Mouse (Mus musculus) lung, adult 2 months (tissue): ENCODE measurements around the gene Cdh5. TPM values are rescaled to one million over a fixed set of nuclear protein-coding genes. Genes with fewer than 3 reads are reported as not detected.
"Not testable (repeated sequence)": the region's sequence is repeated elsewhere in the genome, so short reads cannot be mapped to it uniquely, and the experiment has no call there.

Experiments used
- DNase-seq: peaks from one replicate; pipeline ENCODE4 v3.0.0; 2022
- H3K4me1 ChIP-seq: fragments of 200-500 bp; 2 replicates; pipeline ENCODE4 v1.6.1; 2011; ENCODE audit warnings: low read length; ENCODE audit not compliant: control insufficient read depth, insufficient read depth
- H3K4me3 ChIP-seq: fragments of 200-500 bp; replicated peaks from 2 replicates; pipeline ENCODE3; 2011; ENCODE audit warnings: low read depth, mild to moderate bottlenecking, control low read depth, low read length; ENCODE audit errors: extremely low read depth
- CTCF ChIP-seq: fragments of 200-500 bp; IDR thresholded peaks from 2 replicates; pipeline ENCODE4 v1.5.1; 2011; ENCODE audit warnings: mild to moderate bottlenecking, low read length, control low read depth; ENCODE audit not compliant: insufficient read depth
- POLR2A ChIP-seq: fragments of 200-500 bp; IDR thresholded peaks from 2 replicates; pipeline ENCODE4 v1.6.1; 2011; ENCODE audit warnings: low read depth, mild to moderate bottlenecking, control low read depth, low read length, borderline replicate concordance; ENCODE audit errors: extremely low read depth
- WGBS: fragments of 180-500 bp; shearing (Covaris S2); methylation state at CpG from one replicate; pipeline ENCODE4 v1.1.7; 2018; 5-methylcytosine and 5-hydroxymethylcytosine counted together
- polyA plus RNA-seq: library from polyadenylated mRNA; depleted of rRNA; stranded (reverse); fragments of >200 nt; gene quantifications from 2 replicates; pipeline ENCODE4 v1.2.3, GENCODE M21; 2012

The Cdh5 gene
- polyA plus RNA-seq, 1 experiment: 566 TPM

DNA sequence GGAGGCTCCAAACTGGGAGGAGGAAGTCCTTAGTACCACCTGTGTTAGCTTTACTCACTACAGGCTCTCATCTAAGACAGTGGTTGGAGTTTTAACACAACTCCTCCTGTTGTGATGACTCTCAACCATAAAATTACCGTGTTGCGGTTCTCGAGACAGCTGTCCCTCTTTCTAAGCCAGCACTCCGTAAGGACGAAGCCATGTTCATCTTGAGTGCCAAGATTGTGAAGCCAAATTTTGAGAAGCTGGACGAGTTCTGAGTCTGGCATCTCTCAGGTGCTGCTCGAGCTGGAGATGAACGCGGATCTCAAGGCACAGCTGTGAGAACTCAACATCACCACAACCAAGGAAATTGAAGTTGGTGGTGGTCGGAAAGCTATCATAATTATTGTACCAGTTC is 30.5 kb upstream of the Cdh5 start:
- DNase-seq: no peak
- H3K4me3 ChIP-seq: no peak overlapping the region
- WGBS: 73% methylated on average over 10 of the region's 10 CpGs
- no peak for TF ChIP-seq POLR2A
- TF ChIP-seq CTCF: no peak
- no peaks in the 10 kb centered on the region for H3K4me1 ChIP-seq

DNA sequence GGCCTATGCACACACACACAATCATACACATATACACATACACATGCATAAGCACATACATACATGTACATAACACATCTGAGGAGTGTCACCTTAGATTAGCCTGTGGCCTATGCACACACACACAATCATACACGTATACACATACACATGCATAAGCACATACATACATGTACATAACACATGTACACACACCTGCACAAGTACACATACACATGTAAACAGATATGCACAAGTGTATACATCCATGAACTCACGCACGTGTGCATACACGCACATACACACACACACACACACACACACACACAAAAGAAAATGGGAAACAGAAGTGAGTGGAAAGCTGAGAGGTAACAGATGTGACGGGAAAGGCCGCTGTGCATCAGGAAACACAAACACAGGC is 26.3 kb upstream of the Cdh5 start:
- 93% methylated on average over 6 of the region's 6 CpGs for WGBS
- Histone ChIP-seq H3K4me1 (peaks cover 6% of the 10 kb centered on the region; the same call in 1 of the 2 replicates), H3K4me3 (no peak overlapping the region)
- DNase-seq: no peak
- TF ChIP-seq CTCF (no peak), POLR2A (no peak)

DNA sequence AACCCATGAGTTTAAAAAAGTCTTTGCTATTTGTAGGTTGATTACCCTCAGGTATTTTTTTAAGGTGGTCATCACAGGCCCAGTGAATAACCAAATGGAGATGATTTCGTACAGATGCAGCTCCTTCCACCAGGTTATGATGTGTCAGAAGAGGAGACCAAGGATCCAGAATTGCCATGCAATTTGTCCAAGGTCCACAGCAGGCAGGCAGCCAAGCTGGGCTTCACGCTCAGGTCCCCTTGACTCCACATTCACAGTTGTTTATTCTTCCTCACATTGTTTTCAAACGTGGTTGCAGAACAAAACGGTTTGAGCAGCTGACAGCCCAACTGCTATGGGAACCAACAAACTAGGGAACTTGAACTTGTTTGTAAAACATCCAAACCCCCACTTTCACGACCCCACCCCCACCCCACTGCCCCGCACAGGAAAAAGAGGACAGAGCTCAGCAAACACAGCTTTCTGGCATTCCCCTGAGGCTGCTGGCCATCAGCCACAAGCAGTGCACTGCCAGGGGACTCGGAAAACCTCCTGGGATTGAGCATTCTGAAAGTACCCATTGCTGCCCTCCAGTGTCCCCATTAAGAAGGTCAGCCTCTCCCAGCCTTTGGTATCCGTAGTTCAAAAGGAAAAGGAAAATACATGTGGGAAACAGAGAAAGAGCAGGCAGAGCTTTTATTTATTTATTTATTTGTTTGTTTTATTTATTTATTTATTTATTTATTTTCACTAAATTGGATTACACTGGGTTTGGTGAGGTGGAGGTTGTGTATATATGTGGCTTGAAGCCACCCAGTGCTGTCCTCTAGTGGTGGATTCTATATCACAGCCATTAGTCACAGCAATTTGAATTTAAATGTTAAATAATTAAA is 24.6 kb upstream of the Cdh5 start:
- no peak for TF ChIP-seq POLR2A
- 0 out of 2 replicates have a peak, but pooled peaks have one; percentile 8 for TF ChIP-seq CTCF
- Histone ChIP-seq H3K4me1 (peaks cover 6% of the 10 kb centered on the region; the same call in 1 of the 2 replicates), H3K4me3 (no peak overlapping the region)
- peak; percentile 15 for DNase-seq
- 13% methylated on average over 8 of the region's 8 CpGs for WGBS

DNA sequence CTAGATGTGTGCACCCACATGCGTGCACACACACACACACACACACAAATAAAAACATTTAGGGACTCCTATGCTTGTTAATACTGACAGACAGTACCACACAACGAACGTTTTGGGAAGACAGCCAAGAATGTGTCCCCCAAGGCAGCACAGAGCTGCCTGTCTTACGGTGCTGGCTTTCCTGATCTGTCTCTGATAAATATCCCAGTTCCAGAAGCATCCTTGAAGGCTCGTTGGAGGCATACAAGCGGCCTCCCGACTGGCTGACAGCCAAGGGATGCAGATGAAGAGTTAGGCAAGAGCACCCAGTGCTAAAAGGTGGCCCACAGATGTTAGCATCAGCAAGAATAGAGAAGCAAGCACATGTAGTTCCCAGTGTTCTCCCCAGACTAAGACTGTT is 23.3 kb upstream of the Cdh5 start:
- peaks cover 6% of the 10 kb centered on the region; the same call in 1 of the 2 replicates for H3K4me1 ChIP-seq
- no peak for DNase-seq
- WGBS: 37% methylated on average over 7 of the region's 7 CpGs
- no peak overlapping the region for H3K4me3 ChIP-seq
- TF ChIP-seq POLR2A: no peak

DNA sequence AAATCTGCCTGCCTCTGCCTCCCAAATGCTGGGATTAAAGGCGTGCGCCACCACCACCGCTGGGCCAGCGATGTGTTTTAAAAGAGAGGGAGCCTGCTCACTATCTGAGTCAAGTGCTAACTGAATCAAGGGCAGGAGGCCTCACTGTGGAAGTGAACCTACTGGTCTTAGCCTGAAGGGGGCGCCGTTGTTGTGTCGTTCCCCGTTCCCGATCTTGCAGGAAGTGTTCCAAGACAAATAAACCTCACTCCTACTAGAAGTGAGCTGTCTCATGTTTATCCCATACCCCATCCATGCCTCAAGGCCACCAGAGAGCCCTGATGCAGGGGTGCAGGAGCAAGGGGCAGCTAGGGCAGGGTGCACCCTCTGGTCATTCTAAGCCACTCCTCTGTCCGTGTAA is 16.1 kb upstream of the Cdh5 start:
- TF ChIP-seq CTCF (peak; percentile 64), POLR2A (no peak)
- Histone ChIP-seq H3K4me1 (no peaks in the 10 kb centered on the region), H3K4me3 (no peak overlapping the region)
- 68% methylated on average over 10 of the region's 10 CpGs for WGBS
- no peak for DNase-seq

DNA sequence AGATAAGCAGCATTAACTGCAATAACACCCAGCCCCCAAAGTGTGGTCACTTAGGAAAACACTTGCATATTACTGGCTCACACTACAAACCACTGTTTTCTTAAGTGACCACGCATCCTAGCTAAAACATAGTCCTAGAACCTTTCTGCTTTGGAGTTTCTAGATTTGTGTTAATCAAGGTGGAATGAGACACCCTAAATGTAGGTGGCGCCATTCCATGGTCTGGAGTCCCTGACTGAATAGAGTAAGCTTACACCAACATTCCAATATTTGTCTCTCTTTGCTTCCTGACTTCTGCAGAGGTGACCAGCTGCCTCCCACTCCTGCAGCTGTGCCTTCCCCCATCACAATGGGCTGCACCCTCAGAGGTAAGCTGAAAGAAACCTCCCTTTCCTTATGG is 14.8 kb upstream of the Cdh5 start:
- TF ChIP-seq POLR2A (no peak), CTCF (no peak)
- H3K4me1 ChIP-seq: 0 out of 2 replicates have a peak, but pooled peaks cover under 1% of the 10 kb centered on the region
- no peak for DNase-seq
- WGBS: 82% methylated on average over 2 of the region's 2 CpGs
- H3K4me3 ChIP-seq: no peak overlapping the region

DNA sequence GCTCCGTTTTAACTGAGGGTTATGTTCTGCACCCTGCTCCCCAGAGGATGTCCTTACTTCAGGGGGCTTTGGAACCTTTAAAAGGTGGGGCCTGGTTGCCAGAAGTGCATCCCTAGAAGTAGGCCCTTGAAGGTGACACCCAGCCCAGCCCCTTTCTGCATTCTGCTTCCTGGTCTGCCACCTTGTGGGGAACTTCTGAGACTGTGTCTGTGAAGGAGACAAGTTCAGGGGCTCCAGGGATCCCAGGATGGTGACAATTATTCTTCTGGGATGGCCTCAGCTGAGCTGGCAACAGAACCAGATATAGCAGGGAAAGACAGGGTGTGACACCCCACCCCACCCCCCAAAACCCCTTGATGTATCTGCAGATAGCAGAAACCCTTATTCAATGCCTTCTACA is 14.3 kb upstream of the Cdh5 start:
- H3K4me1 ChIP-seq: 0 out of 2 replicates have a peak, but pooled peaks cover 2% of the 10 kb centered on the region
- DNase-seq: no peak
- 42% methylated on average over 1 of the region's 1 CpGs for WGBS
- TF ChIP-seq CTCF: no peak
- no peak for TF ChIP-seq POLR2A
- H3K4me3 ChIP-seq: no peak overlapping the region

DNA sequence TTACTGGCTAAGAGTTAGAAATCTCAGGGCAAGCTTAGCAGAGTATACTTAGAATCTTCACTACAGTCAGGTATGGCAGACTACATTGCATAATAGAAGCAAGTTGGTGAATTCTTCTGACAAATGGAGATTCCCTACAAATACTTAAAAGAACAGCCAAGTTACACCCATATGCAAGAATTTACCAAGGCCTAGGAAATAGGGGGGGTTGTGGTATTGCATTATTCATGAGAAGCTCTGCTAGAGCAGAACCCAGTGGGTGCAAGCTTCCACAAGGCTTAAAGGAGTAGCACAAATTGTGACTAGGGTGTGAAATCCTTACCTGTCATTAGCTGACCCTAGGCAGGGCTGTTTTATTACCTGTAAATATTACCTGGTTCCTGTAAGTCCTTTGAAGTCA is 13.5 kb upstream of the Cdh5 start:
- DNase-seq, H3K4me3 ChIP-seq, H3K4me1 ChIP-seq: not testable (repeated sequence)

DNA sequence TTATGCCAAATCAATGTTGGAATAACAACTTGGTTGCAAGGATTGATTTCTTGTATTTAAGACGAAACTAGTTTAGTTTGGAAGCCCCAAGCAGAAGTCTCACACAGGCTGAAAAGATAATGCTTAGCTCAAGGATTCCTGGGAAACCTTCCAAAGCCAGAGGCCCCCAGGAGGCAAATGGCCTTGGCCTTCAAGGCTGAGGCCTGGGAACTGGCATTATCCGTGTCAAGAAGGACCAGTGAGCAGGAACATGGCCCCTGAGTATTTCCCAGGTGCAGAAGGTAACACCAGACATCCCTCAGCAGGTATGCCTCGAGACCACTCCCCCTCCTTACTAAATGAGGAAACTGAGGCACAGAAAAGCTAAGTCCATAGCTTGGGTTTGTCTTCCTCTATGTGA is 12.5 kb upstream of the Cdh5 start:
- TF ChIP-seq CTCF (no peak), POLR2A (no peak)
- H3K4me1 ChIP-seq: 0 out of 2 replicates have a peak, but pooled peaks cover 2% of the 10 kb centered on the region
- H3K4me3 ChIP-seq: no peak overlapping the region
- 74% methylated on average over 3 of the region's 3 CpGs for WGBS
- no peak for DNase-seq

DNA sequence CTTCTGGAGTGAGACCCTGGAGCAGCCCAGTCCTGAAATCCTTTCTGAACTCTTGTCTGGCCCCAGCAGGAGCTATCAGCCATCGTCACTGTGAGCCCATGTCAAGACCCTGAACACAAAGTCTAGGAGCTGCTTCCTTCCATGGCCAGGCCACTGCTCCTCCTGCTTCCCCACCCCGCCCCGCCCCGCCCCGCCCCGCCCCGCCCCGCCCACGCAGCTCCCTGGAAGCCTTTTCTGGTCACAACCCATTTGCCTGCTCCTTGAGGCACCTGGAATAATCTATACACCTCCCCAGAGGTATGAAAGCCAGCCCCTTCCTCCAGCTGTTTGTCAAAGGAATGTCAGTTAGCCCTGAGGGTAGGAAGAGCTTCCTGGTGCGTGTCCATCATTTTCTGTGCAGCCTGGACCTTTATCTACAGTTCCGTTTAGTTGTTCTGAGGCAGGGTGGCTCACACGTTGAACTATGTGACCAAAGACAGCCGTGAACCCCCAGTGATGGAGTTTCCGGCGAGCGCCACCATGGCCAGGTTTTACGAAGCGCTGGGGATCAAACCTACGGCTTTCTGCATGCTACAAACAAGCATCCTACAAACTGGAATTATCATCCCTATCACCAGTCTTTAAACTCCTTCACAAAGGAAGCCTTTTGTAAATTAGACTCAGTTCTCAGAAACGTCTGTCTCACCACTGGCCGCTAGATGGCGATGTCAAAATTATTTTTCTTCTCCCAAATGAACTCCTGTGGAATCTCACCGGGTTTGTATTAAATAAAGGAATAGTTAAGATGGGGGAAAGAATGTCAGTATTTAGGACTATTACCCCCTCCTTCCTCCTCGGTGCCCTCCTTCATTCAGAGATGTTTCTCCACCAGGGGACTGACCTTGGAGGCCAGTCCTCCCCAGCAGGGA is 10.2 kb upstream of the Cdh5 start:
- WGBS: 9% methylated on average over 24 of the region's 24 CpGs
- not testable (repeated sequence) for H3K4me3 ChIP-seq, DNase-seq, H3K4me1 ChIP-seq
